Mouse (Mus musculus): ENCODE measurements at regions not wholly inside any gene's neighbourhood (a gene's known extent, or its start where the extent isn't known, plus 50 kb on each side); places are given as distances from the start of the nearest gene placed in this dataset.

DNA sequence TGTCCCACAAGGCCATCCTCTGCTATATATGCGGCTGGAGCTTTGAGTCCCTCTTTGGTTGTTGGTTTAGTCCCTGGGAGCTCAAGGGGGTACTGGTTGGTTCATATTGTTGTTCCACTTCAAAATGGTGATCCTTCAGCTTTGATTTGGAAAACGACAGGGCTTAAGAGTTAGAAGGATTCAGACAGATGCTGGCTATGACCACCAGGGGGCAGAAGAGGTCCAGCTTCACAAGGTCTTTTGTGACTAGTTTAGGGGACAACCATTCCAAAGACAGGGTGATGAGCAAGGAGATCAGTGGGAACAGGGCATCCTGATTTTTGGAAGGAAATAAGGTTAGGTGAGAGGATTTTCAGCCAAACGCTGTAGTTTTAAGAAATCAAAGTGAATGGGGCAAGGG, 399.9 kb upstream of the Igfbp7 start:
- TF ChIP-seq POLR2A (IDR thresholded peaks at IDR 0.05; ENCODE audit: borderline replicate concordance, insufficient read depth, low read length): no peak
- TF ChIP-seq CTCF (IDR thresholded peaks at IDR 0.05; ENCODE audit: borderline replicate concordance, insufficient read depth, low read depth, low read length): peak; percentile 54; the same call in 1 of the 2 replicates

All from cerebellum, adult 2 months (tissue).